Mouse (Mus musculus): ENCODE measurements around the gene Trpm3. TPM values are rescaled to one million over a fixed set of nuclear protein-coding genes. Genes with fewer than 3 reads are reported as not detected.

The Trpm3 gene
- total and polyA plus RNA-seq, 2 experiments: not detected

GRCm38 (mm10) chr19:22607985-22608684, 469.3 kb downstream of the Trpm3 start:
- no peaks in the 10 kb centered on the region for H3K36me3 ChIP-seq (ENCODE audit: control insufficient read depth, insufficient read depth, low read length)
- 64% methylated on average over 5 of the region's 5 CpGs for WGBS
- no peak overlapping the region for H3K4me3 ChIP-seq (ENCODE audit: insufficient read depth, low read depth, low read length)

GRCm38 (mm10) chr19:22611621-22612020, 472.8 kb downstream of the Trpm3 start:
- no peak overlapping the region for H3K9ac ChIP-seq (ENCODE audit: low read depth, low read length)
- no peak overlapping the region for H3K4me3 ChIP-seq (ENCODE audit: insufficient read depth, low read depth, low read length)
- WGBS: 81% methylated on average over 2 of the region's 2 CpGs
- DNase-seq (ENCODE audit: extremely low read depth, low read depth, low spot score): no peak
- no peaks in the 10 kb centered on the region for H3K79me2 ChIP-seq (ENCODE audit: control insufficient read depth, insufficient read depth, low read length)
- no peaks in the 10 kb centered on the region for H3K36me3 ChIP-seq (ENCODE audit: control insufficient read depth, insufficient read depth, low read length)
- no peaks in the 10 kb centered on the region for H3K27me3 ChIP-seq (ENCODE audit: control insufficient read depth, insufficient read depth, low read length)
- no peak for TF ChIP-seq CTCF (IDR thresholded peaks at IDR 0.05; ENCODE audit: low read depth, low read length)
- no peak for TF ChIP-seq POLR2A (IDR thresholded peaks at IDR 0.05; ENCODE audit: extremely low read depth, insufficient read depth, low read length)
- H3K27ac ChIP-seq (replicated peaks; ENCODE audit: insufficient read depth, low read depth, low read length): no peak overlapping the region
- no peaks in the 10 kb centered on the region for H3K4me1 ChIP-seq (ENCODE audit: control insufficient read depth, insufficient read depth, low read length)

More at GRCm38 (mm10) chr19:22607985-22608684, 469.3 kb downstream of the Trpm3 start:
- no peaks in the 10 kb centered on the region for H3K79me2 ChIP-seq (ENCODE audit: control insufficient read depth, insufficient read depth, low read length)
- H3K27me3 ChIP-seq (ENCODE audit: control insufficient read depth, insufficient read depth, low read length): no peaks in the 10 kb centered on the region
- no peak overlapping the region for H3K27ac ChIP-seq (replicated peaks; ENCODE audit: insufficient read depth, low read depth, low read length)
- no peaks in the 10 kb centered on the region for H3K4me1 ChIP-seq (ENCODE audit: control insufficient read depth, insufficient read depth, low read length)
- DNase-seq (ENCODE audit: extremely low read depth, low read depth, low spot score): no peak
- no peak for TF ChIP-seq CTCF (IDR thresholded peaks at IDR 0.05; ENCODE audit: low read depth, low read length)
- no peak for TF ChIP-seq POLR2A (IDR thresholded peaks at IDR 0.05; ENCODE audit: extremely low read depth, insufficient read depth, low read length)
- no peak overlapping the region for H3K9ac ChIP-seq (ENCODE audit: low read depth, low read length)

- H3K4me3 ChIP-seq (ENCODE audit: insufficient read depth, low read depth, low read length): no peak overlapping the region
- TF ChIP-seq CTCF (IDR thresholded peaks at IDR 0.05; ENCODE audit: low read depth, low read length): no peak
- TF ChIP-seq POLR2A (IDR thresholded peaks at IDR 0.05; ENCODE audit: extremely low read depth, insufficient read depth, low read length): no peak
- H3K27ac ChIP-seq (replicated peaks; ENCODE audit: insufficient read depth, low read depth, low read length): no peak overlapping the region
- WGBS: 85% methylated on average over 6 of the region's 6 CpGs
- no peak for DNase-seq (ENCODE audit: extremely low read depth, low read depth, low spot score)
- no peaks in the 10 kb centered on the region for H3K79me2 ChIP-seq (ENCODE audit: control insufficient read depth, insufficient read depth, low read length)
- H3K9ac ChIP-seq (ENCODE audit: low read depth, low read length): no peak overlapping the region
- H3K27me3 ChIP-seq (ENCODE audit: control insufficient read depth, insufficient read depth, low read length): no peaks in the 10 kb centered on the region
- H3K4me1 ChIP-seq (ENCODE audit: control insufficient read depth, insufficient read depth, low read length): no peaks in the 10 kb centered on the region
- H3K36me3 ChIP-seq (ENCODE audit: control insufficient read depth, insufficient read depth, low read length): no peaks in the 10 kb centered on the region
These were observed 476.5 kb downstream of the Trpm3 start for GRCm38 (mm10) chr19:22615367-22615766.

DNA sequence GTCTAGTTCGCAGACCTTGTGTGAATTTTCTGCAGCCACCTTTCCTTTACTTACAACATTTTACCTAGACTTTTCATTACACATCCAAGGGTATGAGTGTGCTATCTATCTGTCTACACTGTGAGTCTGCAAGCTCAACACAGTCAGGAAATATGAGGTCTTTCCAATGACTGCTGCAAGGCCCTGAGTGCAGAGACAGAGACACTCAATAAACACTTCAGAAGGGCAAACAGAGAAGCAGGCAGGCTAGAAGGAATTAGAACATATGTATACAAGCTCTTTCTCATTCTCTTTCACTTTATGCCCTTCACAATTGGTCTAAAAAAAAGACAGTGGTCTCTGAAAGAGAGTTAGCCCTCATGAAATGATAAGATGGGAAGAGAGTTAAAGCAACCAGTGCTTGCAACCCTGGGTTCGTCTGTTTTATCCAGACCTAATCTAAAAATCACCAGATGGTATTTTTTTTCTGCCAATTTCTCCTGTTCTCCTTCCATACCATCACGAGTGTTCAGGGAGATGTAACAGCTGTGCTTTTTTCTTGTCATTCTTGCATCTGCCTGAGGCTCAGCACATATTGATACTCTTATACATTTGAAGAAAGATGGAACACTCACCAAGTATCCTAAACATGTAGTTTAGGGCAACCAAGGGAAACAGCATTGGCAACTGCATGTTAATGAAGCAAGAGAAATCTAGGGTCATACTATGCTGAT, 486.1 kb downstream of the Trpm3 start:
- no peaks in the 10 kb centered on the region for H3K4me1 ChIP-seq (ENCODE audit: control insufficient read depth, insufficient read depth, low read length)
- TF ChIP-seq CTCF (IDR thresholded peaks at IDR 0.05; ENCODE audit: low read depth, low read length) (no peak), POLR2A (IDR thresholded peaks at IDR 0.05; ENCODE audit: extremely low read depth, insufficient read depth, low read length) (no peak)
- no peaks in the 10 kb centered on the region for H3K79me2 ChIP-seq (ENCODE audit: control insufficient read depth, insufficient read depth, low read length)
- no peak for DNase-seq (ENCODE audit: extremely low read depth, low read depth, low spot score)
- H3K27ac ChIP-seq (replicated peaks; ENCODE audit: insufficient read depth, low read depth, low read length): no peak overlapping the region
- H3K4me3 ChIP-seq (ENCODE audit: insufficient read depth, low read depth, low read length): no peak overlapping the region
- H3K27me3 ChIP-seq (ENCODE audit: control insufficient read depth, insufficient read depth, low read length): no peaks in the 10 kb centered on the region
- WGBS: 71% methylated on average over 3 of the region's 3 CpGs
- H3K36me3 ChIP-seq (ENCODE audit: control insufficient read depth, insufficient read depth, low read length): no peaks in the 10 kb centered on the region
- no peak overlapping the region for H3K9ac ChIP-seq (ENCODE audit: low read depth, low read length)

DNA sequence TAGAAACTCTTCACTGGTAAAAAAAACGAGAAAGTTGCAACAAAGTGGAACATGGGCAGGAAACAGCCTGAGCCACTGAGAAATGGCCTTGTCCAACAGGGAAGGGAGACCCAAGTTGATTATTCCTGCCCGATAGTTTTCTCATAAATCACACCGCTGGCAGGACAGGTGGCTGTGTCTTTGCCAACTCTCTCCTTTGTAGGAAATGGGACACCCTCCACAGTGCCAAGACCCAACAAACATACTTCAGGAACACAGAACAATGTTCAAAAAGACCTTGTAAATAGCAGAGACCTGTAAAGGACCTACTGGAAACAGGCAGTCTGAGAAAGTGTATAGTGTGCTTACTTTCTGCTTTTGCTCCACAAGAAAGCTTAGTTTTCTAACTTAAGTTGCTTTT, 490.0 kb downstream of the Trpm3 start:
- no peak overlapping the region for H3K4me3 ChIP-seq (ENCODE audit: insufficient read depth, low read depth, low read length)

GRCm38 (mm10) chr19:22631316-22631715, 492.5 kb downstream of the Trpm3 start:
- no peaks in the 10 kb centered on the region for H3K79me2 ChIP-seq (ENCODE audit: control insufficient read depth, insufficient read depth, low read length)
- 79% methylated on average over 6 of the region's 6 CpGs for WGBS
- peak; percentile 2 for DNase-seq (ENCODE audit: extremely low read depth, low read depth, low spot score)
- no peaks in the 10 kb centered on the region for H3K36me3 ChIP-seq (ENCODE audit: control insufficient read depth, insufficient read depth, low read length)
- no peak overlapping the region for H3K4me3 ChIP-seq (ENCODE audit: insufficient read depth, low read depth, low read length)
- no peaks in the 10 kb centered on the region for H3K4me1 ChIP-seq (ENCODE audit: control insufficient read depth, insufficient read depth, low read length)
- no peak overlapping the region for H3K9ac ChIP-seq (ENCODE audit: low read depth, low read length)
- no peaks in the 10 kb centered on the region for H3K27me3 ChIP-seq (ENCODE audit: control insufficient read depth, insufficient read depth, low read length)
- TF ChIP-seq CTCF (IDR thresholded peaks at IDR 0.05; ENCODE audit: low read depth, low read length): no peak
- no peak for TF ChIP-seq POLR2A (IDR thresholded peaks at IDR 0.05; ENCODE audit: extremely low read depth, insufficient read depth, low read length)
- no peak overlapping the region for H3K27ac ChIP-seq (replicated peaks; ENCODE audit: insufficient read depth, low read depth, low read length)

More for the DNA sequence above, 490.0 kb downstream of the Trpm3 start:
- Histone ChIP-seq H3K27me3 (ENCODE audit: control insufficient read depth, insufficient read depth, low read length) (no peaks in the 10 kb centered on the region), H3K36me3 (ENCODE audit: control insufficient read depth, insufficient read depth, low read length) (no peaks in the 10 kb centered on the region), H3K27ac (replicated peaks; ENCODE audit: insufficient read depth, low read depth, low read length) (no peak overlapping the region), H3K9ac (ENCODE audit: low read depth, low read length) (no peak overlapping the region), H3K79me2 (ENCODE audit: control insufficient read depth, insufficient read depth, low read length) (no peaks in the 10 kb centered on the region), H3K4me1 (ENCODE audit: control insufficient read depth, insufficient read depth, low read length) (no peaks in the 10 kb centered on the region)
- no peak for DNase-seq (ENCODE audit: extremely low read depth, low read depth, low spot score)
- 82% methylated on average over 3 of the region's 3 CpGs for WGBS
- TF ChIP-seq POLR2A (IDR thresholded peaks at IDR 0.05; ENCODE audit: extremely low read depth, insufficient read depth, low read length): no peak
- TF ChIP-seq CTCF (IDR thresholded peaks at IDR 0.05; ENCODE audit: low read depth, low read length): no peak

Data from liver, adult 2 months (tissue).